Mouse (Mus musculus): ENCODE results near the gene Hnrnpk. TPM values are rescaled to one million over a fixed set of nuclear protein-coding genes. Genes with fewer than 3 reads are reported as not detected.
"Not testable (repeated sequence)": the region's sequence is repeated elsewhere in the genome, so short reads cannot be mapped to it uniquely, and the experiment has no call there.

Hnrnpk gene
- polyA plus RNA-seq, 1 experiment = 189 TPM

DNA sequence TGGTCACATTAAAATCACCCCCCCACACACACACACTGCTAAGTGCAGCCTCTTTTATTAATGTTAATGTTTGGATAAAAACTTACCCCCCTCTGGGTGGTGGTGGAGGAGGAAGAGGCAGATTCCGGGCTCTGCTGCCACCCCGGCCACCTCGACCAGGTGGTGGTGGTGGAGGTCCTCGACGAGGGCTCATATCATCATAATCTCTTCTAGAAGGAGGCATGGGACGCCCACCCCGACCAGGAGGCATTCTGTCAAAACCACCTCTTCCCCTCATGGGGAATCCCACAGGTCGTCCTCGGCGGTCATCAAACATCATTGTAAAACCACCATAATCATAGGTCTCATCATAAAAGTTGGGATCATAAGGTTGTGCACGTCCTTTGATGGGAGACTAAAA lies 8.8 kb downstream of the Hnrnpk start:
- WGBS = 66% methylated on average over 11 of the region's 11 CpGs
- not testable (repeated sequence) for DNase-seq (ENCODE audit: low read depth, low spot score)

GRCm38 (mm10) chr13:58389324-58389951 lies 13.7 kb downstream of the Hnrnpk start:
- DNase-seq (ENCODE audit: low read depth, low spot score) = no peak
- 82% methylated on average over 2 of the region's 2 CpGs for WGBS

GRCm38 (mm10) chr13:58388379-58388778 lies 14.8 kb downstream of the Hnrnpk start:
- DNase-seq (ENCODE audit: low read depth, low spot score) = no peak
- 37% methylated on average over 3 of the region's 3 CpGs for WGBS

DNA sequence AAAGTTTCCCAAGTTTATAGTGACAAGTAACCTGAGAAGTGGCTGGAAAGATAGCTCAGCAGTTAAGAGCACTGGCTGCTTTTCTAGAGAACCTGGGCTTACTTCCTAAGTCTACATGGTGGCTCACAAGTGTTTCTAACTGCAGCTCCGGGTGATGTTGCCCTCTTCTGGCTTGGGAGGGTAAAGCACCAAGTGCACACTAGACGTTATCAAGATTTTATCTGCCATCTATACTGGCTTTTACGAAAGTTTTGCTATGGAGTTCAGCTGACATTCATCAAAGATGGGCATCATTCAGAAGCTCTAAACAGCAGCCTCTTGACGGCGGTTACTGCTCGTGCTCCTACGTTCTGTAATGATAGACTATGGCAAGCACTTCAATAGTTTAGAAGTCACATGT lies 15.2 kb downstream of the Hnrnpk start:
- WGBS = 9% methylated on average over 7 of the region's 7 CpGs
- DNase-seq (ENCODE audit: low read depth, low spot score) = no peak

- WGBS = 43% methylated on average over 7 of the region's 7 CpGs
- no peak for DNase-seq (ENCODE audit: low read depth, low spot score)
Observed at GRCm38 (mm10) chr13:58385547-58385920, 17.6 kb downstream of the Hnrnpk start.

DNA sequence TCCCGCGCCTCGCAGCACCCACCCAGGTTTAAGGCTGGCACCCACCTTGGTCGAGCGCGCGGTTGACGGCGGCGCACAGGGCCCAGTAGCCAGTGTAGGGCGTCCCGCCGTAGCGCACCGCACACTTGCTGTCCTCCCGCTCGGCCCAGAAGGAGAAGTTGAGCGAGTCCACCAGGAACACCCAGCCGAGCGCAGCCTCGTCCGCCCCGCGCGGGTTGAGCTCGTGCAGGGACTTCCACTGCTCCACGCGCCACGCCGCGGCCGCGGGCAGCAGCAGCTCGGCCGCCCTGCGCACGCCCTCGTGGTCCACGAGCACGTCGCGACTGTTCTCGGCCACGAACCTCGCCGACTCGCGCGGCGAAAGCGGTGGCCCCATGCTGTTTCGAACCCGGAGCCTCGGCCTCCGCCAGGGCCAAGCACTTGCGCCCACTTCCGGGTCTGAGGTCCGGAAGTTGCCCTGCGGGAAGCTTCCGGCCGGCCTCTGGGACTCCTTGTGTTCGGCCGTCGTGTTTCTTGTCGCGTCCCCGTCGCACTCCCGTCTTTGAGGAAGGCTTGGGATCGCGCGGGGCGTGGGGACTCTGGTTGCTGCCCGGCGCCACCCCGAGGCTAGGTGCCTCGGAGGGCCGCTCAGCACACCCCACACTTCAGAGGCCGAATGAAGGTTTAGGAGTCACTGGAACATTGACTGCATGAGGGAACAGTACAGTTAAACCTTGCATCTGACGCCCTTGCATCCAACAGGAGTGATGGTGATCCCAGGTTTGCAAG lies 18.2 kb downstream of the Hnrnpk start, which contains the start of gene 2210016F16Rik:
Gene 2210016F16Rik, minus strand, starts transcription at position 447 of the 768 bp plus-strand sequence.
- 1% methylated on average over 80 of the region's 80 CpGs for WGBS
- no peak for DNase-seq (ENCODE audit: low read depth, low spot score)

DNA sequence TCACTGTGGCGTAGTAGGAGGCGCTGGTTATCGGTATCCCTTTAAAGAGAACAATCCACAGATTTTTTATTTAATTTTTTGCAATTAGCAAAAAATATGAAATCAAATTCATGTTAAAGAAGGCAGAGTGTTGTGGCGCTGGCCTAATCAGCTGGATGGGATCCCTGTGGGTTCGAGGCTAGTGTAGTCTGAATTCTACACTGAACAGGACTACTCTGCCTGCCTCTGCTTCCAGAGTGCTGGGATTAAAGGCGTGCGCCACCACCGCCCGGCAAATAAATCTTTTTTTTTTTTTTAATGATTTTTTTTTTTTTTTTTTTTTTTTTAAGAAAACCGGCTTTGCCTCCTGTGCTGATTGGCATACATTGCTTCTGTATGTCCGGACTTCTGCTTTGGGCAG lies 18.8 kb downstream of the Hnrnpk start:
- 32% methylated on average over 11 of the region's 11 CpGs for WGBS
- no peak for DNase-seq (ENCODE audit: low read depth, low spot score)

DNA sequence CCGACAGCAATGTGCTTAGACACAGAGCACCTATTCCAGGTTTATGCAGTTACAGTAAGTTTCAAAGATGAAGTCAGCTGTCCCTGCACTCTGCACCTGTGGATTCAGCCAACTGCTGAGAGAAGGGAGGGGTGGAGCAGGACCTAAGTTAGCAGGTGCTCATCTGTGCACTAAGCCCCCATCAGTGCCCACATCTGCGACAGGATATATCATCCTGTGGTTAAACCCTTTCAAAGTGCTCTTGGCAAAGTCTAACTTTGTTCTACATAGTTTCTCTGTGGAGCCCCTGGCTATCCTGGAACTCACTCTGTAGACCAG lies 30.0 kb downstream of the Hnrnpk start:
- WGBS = 61% methylated on average over 2 of the region's 2 CpGs
- DNase-seq (ENCODE audit: low read depth, low spot score) = no peak

- 28% methylated on average over 5 of the region's 5 CpGs for WGBS
- no peak for DNase-seq (ENCODE audit: low read depth, low spot score)
Observed at GRCm38 (mm10) chr13:58372278-58373152, 30.6 kb downstream of the Hnrnpk start.

DNA sequence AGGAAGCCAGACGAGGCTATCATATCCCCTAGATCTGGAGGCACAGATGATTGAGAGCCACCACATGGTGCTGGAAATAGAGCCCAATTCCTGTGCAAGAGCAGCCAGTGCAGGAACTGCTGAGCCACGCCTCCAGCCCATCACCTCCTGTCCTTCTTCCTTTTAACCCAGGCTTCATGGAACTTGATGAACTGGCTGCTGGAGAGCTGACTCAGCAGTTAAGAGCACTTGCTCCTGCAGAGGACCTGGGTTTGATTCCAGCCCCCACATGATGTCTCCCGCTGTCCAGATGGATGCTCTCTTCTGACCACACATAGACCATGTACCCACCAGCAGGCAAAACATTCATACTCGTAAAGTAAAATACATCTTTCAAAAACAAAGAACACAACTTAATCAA lies 34.3 kb downstream of the Hnrnpk start:
- no peak for DNase-seq (ENCODE audit: low read depth, low spot score)
- WGBS = 78% methylated on average over 4 of the region's 4 CpGs

- 62% methylated on average over 1 of the region's 1 CpGs for WGBS
Observed at GRCm38 (mm10) chr13:58367641-58368040, 35.5 kb downstream of the Hnrnpk start.

GRCm38 (mm10) chr13:58366373-58366772 lies 36.8 kb downstream of the Hnrnpk start:
- DNase-seq (ENCODE audit: low read depth, low spot score) = no peak
- WGBS = 79% methylated on average over 3 of the region's 3 CpGs

More at GRCm38 (mm10) chr13:58367641-58368040, 35.5 kb downstream of the Hnrnpk start:
- DNase-seq (ENCODE audit: low read depth, low spot score) = no peak

DNA sequence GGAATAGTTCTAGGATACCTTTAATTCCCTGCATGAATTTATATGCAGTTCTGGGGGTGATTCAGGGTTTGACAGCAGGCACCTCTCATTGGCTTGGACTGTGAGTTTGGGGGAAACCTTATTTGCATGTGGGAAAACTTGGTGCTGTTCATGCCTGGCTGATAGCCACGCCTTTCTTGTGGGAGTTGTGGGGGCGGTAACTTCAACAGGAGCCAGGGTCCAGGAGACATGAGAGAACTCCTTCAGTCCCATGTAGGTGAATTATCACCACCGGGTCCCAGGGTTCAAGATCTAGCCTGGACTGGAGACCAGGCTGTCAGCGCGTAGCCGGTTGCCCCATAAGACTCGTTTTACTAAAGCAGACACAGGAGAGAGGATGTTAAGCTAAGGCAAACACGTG lies 38.0 kb downstream of the Hnrnpk start:
- 83% methylated on average over 8 of the region's 8 CpGs for WGBS
- DNase-seq (ENCODE audit: low read depth, low spot score) = not testable (repeated sequence)

- DNase-seq (ENCODE audit: low read depth, low spot score) = no peak
- WGBS = 36% methylated on average over 8 of the region's 8 CpGs
Observed at GRCm38 (mm10) chr13:58364353-58365175, 38.6 kb downstream of the Hnrnpk start.

- WGBS = 3% methylated on average over 7 of the region's 7 CpGs
Observed at GRCm38 (mm10) chr13:58359304-58359653, 43.9 kb downstream of the Hnrnpk start.

GRCm38 (mm10) chr13:58358629-58359303 lies 44.4 kb downstream of the Hnrnpk start, which contains the start of gene Kif27:
TSS of gene Kif27 (minus strand) at chr13:58359122.
- under 1% methylated on average over 79 of the region's 85 CpGs for WGBS

More at GRCm38 (mm10) chr13:58359304-58359653, 43.9 kb downstream of the Hnrnpk start:
- DNase-seq (ENCODE audit: low read depth, low spot score) = no peak

GRCm38 (mm10) chr13:58352996-58353395 lies 50.1 kb downstream of the Hnrnpk start:
- no peak for DNase-seq (ENCODE audit: low read depth, low spot score)

More at GRCm38 (mm10) chr13:58358629-58359303, 44.4 kb downstream of the Hnrnpk start, which contains the start of gene Kif27:
- DNase-seq (ENCODE audit: low read depth, low spot score) = peak; percentile 80

- DNase-seq (ENCODE audit: low read depth, low spot score) = no peak
- WGBS = 26% methylated on average over 4 of the region's 4 CpGs
Observed at GRCm38 (mm10) chr13:58350606-58351005, 52.5 kb downstream of the Hnrnpk start.

GRCm38 (mm10) chr13:58344505-58344904 lies 58.6 kb downstream of the Hnrnpk start:
- WGBS = 81% methylated on average over 9 of the region's 9 CpGs

More at GRCm38 (mm10) chr13:58344505-58344904, 58.6 kb downstream of the Hnrnpk start:
- DNase-seq (ENCODE audit: low read depth, low spot score) = no peak

All from large intestine, adult 2 months (tissue).